Mouse (Mus musculus) kidney, postnatal 4 days (tissue): ENCODE data around the gene Ube2e1.
"Not testable (repeated sequence)": the region's sequence is repeated elsewhere in the genome, so short reads cannot be mapped to it uniquely, and the experiment has no call there.

Experiments
- DNase-seq, 2 experiments: peaks; one replicate each; pipeline ENCODE4 v3.0.0; 2021; ENCODE audit warnings: mixed read lengths in 2 of 2

Ube2e1 gene

DNA sequence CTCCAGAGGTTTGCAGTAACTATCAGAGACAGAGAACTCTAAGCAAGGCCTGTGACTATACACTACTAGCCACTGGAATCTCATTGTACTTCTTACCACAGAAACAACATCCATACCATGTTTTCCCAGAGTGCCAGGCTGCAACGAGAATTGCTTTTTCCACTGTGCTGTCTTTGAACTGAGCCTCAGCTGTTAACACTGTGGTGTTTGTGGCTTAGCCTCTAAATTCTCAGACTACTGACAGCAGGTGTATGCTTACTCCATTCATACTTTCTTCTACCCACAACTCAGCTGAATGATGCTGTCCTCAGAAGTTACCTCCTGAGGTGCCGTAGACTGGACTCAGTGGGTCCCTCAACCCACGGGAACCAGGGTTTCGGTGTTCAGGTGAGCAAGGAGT is 89.9 kb downstream of the Ube2e1 start:
- DNase-seq = no peak

DNA sequence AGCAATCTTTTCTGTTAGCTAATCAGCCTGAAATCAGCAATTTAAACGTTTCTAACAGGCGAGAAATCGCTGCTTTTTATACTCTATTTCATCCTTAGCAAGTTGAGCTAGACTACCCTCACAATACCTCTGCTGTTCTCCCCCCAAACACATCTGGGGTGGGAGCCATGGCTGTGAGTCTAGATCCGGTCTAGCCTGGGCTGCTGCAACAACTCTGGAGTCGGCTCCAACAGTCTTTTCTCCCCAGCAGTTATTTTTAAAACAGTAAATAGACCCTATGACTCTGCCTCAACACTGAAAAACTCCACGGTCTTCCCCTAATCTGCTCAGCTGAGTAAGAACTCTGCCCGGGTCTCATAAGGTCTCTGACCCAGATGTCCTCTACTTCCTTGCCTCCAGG is 91.5 kb downstream of the Ube2e1 start:
- no peak for DNase-seq

DNA sequence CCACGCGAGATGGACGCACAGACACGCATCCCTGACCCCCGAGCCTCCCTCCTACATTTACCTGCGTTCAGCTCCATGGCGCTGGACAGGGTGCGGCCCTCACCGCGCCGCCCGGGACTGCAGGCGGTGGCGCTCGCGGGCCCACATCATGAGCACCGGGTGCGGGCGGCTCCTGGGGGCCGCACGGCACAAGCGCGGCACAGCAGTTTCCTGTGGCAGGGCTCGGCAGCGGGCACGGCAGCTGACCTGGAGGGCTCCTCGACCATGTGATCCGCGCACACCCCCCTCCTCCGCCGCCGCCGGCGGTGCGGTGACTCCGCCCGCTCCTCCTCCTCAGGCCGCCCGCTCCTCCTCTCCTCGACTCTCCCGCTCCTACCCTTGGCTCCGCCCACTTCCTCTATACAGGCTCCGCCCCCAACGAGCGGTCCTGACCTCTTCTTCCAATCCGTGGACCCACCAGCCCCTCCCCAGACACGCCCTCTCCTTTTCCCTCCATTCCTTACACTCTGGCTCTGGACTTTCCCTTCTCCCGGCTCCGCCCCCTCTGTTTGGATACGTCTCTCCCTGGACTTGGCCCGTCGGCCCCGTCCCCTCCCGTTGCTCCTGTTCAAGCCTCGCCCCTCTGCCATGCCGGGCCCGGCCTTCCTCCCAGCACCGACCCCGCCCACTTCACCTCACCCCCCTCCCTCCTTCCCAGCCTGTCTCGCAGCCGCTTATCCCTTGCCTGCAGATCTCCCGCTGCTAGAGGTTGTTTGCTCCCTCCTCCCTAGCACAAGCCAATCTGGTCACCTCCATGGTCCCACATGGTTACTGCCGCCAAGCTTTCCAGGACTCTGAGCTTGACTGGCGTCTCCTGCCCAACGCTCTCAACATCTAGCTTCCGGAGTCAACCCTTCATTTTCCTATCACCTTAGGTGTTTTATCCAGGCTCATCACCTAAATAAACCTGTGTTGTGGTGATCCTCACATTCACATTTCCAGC is 92.6 kb downstream of the Ube2e1 start, which contains the start of gene Nr1d2:
Nr1d2 (minus strand) TSS at position 378 of the 982 bp plus-strand sequence.
- peak; percentile 99 to 100 for DNase-seq

DNA sequence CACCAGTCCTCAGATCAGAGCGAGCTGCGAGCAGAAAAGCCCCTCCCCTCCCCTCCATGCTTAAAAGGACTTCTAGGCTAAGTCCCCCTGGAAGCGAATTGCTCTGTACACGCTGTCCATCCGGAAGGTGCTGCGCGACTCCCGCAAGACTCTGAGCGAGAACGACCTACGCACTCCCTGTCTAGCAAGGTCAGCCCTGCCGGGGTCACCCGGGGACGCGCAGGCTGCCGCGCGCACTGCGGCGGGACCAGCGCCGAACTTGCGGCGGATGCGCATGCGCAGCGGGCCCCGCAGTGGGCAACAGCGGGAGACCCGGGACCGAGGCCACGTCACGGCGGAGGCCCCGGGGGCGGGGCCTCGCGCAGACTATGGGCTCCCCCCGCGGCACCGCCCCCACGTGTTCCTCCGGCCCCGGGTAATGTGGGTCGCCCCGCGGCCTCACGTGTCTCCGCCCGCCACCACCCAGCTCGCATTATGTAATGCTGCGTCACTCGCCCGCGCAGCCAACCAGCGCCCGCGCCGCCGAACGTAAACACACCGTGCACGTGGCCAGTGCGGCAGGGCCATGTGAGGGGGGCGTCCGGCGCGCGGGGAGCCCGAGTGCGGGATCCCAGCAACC is 93.4 kb downstream of the Ube2e1 start:
- DNase-seq = peak; percentile 98 to 99

DNA sequence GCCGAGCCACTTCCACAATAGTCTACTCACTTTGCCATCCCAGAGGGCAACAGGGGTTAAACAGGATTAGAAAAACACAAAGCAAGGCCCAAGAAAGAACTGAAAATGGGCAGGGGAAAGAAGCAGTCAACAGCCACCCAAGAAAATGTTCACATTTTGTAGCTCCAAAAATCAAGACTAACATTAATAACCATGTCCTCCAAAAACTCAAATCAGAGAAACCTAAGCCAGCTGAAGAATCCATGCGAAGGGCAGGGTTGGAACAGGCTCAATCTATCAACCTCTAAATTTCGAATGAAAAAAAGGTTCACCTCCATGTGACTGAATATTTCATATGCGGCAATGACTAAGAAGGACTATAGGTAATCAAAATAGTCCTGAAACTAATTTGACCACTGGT is 94.3 kb downstream of the Ube2e1 start:
- DNase-seq = no peak

DNA sequence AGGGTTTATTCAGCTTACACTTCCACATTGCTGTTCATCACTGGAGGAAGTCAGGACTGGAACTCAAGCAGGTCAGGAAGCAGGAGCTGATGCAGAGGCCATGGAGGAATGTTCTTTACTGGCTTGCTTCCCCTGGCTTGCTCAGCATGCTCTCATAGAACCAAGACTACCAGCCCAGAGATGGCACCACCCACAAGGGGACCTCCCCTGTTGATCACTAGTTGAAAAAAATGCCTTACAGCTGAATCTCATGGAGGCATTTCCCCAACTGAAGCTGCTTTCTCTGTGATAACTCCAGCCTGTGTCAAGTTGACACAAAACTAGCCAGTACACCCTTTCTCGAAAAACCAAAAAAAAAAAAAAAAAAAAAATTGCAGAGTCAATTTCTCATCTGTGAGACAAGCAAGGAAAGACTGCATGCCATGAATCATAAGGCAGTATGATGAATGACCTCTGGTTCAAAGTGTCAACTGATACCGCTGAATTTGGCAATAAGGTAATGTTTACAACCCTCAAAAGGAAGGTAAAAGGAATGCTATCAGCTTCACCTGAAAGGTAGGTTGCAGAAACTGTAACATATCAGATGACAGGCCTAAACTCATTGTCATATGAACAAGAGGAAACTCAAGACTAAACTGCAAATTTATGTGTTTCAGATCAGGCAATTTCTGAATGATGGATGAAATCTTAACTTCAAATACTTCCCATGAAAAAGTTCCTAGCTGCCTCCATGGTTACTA is 95.0 kb downstream of the Ube2e1 start:
- DNase-seq = not testable (repeated sequence)

DNA sequence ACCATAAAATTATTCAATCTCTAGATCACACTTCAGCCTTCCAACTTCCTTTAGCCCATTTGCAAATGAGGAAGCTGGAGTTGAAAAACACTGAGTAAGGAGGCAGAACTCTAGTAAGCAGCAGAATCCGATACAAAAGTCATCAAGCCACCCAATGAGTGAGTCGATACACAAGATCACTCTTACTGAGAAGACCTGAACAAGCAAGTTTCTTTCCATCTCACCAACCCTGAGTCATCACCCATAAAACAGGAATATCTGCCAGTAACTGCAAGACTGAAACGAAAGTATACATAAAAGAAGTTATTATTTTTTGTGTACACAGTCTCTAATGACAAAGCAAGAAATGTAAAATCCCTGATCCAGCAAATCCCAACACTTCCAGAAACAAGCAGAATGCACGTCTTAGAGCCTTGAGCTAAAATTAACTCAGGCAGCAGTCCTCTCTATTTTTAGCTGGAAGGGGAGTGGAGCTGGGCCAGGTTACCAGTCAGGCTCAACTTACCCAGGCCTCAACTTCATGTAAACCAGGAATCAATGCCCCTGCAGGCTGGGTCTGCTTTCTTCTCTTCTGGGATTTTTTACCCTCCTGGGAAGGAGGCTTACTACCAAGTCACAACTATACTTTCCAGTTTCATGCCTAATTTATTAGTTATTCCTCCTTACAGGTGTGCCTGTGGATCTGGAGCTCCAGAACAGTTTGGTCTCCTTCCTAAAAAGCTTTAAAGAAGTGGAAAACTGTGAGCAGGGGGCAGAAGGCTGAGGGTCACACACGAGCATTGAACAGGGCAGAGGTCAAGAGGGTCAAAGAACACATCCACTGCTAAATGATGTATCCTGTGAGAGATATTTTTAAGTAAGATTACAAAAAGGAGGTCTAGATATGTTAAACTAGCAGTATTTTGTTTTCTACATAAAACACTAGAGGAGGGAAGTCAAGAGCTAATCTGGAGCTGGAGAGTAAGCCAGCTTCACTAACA is 97.4 kb downstream of the Ube2e1 start:
- no peak for DNase-seq

DNA sequence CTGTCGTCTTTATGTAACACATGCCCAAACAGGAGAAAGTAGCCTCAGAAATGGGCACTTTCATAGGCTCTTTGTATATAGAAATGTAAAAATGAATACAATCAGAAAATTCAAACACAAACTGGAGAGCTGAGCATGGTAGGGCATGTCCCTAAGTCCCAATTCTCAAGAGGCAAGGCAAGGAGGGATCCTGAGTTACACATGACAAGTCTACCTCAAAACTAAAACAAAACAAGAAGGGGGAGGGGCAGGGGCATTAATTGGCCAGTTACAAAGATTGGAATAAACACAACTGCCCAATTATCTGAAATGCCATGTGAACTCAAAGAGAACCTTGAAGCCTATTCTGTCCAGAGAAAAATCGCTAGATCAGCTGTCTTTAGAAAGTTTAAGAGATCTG is 98.6 kb downstream of the Ube2e1 start:
- no peak for DNase-seq
